Mouse (Mus musculus) testis, adult 2 months (tissue): ENCODE measurements around the gene Rpusd3. TPM values are rescaled to one million over a fixed set of nuclear protein-coding genes. Genes with fewer than 3 reads are reported as not detected.

Experiments
- H3K27ac ChIP-seq: fragments of 200-500 bp; 2 replicates; pipeline ENCODE4 v1.5.1; 2012; ENCODE audit warnings: low read depth, low read length; ENCODE audit not compliant: control insufficient read depth, insufficient read depth
- H3K27me3 ChIP-seq: fragments of 200-500 bp; 2 replicates; pipeline ENCODE4 v1.6.1; 2012; ENCODE audit warnings: mild to moderate bottlenecking, low read length, moderate library complexity; ENCODE audit not compliant: control insufficient read depth, insufficient read depth
- H3K36me3 ChIP-seq: fragments of 200-500 bp; 2 replicates; pipeline ENCODE4 v1.6.1; 2012; ENCODE audit warnings: mild to moderate bottlenecking, low read length; ENCODE audit not compliant: control insufficient read depth, insufficient read depth
- H3K4me1 ChIP-seq: fragments of 200-500 bp; 2 replicates; pipeline ENCODE4 v1.6.1; 2012; ENCODE audit warnings: low read length; ENCODE audit not compliant: control insufficient read depth, insufficient read depth
- H3K4me3 ChIP-seq: fragments of 200-500 bp; 2 replicates; pipeline ENCODE4 v1.5.1; 2012; ENCODE audit warnings: low read depth, mild to moderate bottlenecking, low read length, moderate library complexity, mixed read lengths; ENCODE audit not compliant: control insufficient read depth
- CTCF ChIP-seq: fragments of 200-500 bp; IDR thresholded peaks from 2 replicates; pipeline ENCODE4 v1.5.1; 2012; ENCODE audit warnings: low read depth, mild to moderate bottlenecking, inconsistent platforms, low read length, moderate library complexity; ENCODE audit not compliant: control insufficient read depth, insufficient read depth, insufficient replicate concordance
- POLR2A ChIP-seq: fragments of 200-500 bp; IDR thresholded peaks from 2 replicates; pipeline ENCODE4 v1.6.1; 2012; ENCODE audit warnings: low read depth, mild to moderate bottlenecking, inconsistent platforms, low read length, moderate library complexity; ENCODE audit not compliant: control insufficient read depth
- polyA plus RNA-seq: library from polyadenylated mRNA; depleted of rRNA; stranded (reverse); fragments of >200 nt; gene quantifications from 2 replicates; pipeline ENCODE4 v1.2.3, GENCODE M21; 2012

The Rpusd3 gene
- polyA plus RNA-seq, 1 experiment, result 28.3 TPM

DNA sequence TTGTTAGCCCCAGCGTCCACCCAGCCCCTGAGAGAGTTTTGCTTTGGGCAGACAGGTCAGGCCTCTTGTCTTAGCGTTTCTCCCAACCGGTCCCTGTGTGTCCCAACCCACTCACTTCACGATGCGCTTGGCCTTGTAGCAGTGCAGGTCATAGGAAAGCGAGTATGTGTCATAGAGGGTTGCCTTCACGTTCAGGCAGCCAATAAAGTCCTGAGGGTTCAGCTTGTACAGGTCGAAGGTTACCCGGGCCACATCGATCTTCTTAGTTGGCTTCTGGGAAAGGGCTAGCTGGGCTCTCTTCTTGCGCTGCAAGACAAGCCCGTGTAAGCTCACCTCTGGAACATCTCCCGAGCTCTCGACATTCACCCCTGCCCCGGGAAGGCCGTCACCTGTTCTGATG lies 8.9 kb upstream of the Rpusd3 start:
- Histone ChIP-seq H3K27me3 (no peaks in the 10 kb centered on the region), H3K4me3 (no peak overlapping the region), H3K27ac (no peak overlapping the region), H3K36me3 (no peaks in the 10 kb centered on the region), H3K4me1 (no peaks in the 10 kb centered on the region; the same call in 1 of the 2 replicates)
- TF ChIP-seq CTCF, result peak; percentile 10; the same call in 1 of the 2 replicates
- no peak for TF ChIP-seq POLR2A

DNA sequence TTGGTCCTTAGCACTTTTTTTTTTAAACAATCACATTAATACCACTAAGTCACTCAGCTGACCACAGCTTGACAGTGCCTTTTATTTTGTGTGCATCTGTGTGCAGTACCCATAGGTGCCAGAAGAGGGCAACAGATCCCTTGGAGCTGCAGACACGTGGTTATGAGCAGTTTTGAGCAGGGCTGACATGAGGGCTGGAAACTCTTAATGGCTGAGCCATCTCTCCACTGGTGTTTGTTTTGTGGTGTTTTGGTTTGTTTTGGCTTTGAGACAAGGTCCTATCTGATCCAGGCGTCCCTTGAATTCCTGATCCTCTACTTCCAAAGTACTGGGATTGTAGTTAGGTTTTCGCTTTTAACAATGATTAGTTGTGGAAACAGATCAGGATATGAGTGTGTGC lies 8.3 kb upstream of the Rpusd3 start:
- no peak overlapping the region for H3K27ac ChIP-seq
- no peaks in the 10 kb centered on the region for H3K27me3 ChIP-seq
- H3K4me1 ChIP-seq, result no peaks in the 10 kb centered on the region
- H3K4me3 ChIP-seq, result no peak overlapping the region
- H3K36me3 ChIP-seq, result no peaks in the 10 kb centered on the region
- TF ChIP-seq POLR2A, result no peak
- TF ChIP-seq CTCF, result peak; percentile 71; the same call in 1 of the 2 replicates

DNA sequence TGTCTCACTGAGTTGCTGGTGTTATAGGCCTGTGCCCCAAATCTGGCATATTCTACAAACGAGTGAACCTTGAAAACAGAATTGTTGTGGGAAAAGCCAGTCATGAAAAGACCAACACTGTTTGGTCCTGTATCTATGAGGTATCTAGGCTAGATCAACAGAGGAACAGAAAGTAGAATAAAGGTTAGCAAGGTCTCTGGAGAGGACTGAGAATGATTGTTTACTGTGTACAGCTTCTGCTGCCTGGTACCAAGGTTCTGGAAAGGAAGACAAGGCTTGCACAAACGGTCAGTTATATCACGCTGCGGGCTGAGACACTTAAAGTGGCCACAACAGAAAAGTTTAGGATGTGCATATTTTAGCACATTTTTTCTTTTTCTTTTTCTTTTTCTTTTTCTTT lies 7.6 kb upstream of the Rpusd3 start:
- Histone ChIP-seq H3K4me1 (no peaks in the 10 kb centered on the region), H3K4me3 (no peak overlapping the region), H3K27ac (no peak overlapping the region), H3K36me3 (no peaks in the 10 kb centered on the region), H3K27me3 (no peaks in the 10 kb centered on the region)
- no peak for TF ChIP-seq CTCF
- TF ChIP-seq POLR2A, result no peak

DNA sequence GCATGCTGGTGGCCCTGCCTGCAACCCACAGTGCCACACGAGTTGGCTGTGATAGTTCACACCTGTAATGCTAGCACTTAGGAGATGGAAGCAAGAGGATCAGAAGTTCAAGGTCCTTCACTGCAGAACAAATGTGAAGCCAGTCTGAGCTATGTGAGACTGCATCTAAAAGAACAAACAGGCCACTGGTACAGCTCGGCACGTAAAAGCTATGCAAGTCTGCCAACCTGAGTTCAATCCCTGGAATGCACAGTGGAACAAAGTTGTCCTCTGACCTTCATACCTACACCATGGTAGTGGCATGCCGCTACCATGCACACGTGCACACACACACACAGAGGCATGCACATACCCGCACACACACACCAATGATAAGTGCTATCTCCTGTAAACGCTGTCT lies 5.0 kb upstream of the Rpusd3 start:
- TF ChIP-seq POLR2A, result no peak
- no peak for TF ChIP-seq CTCF
- Histone ChIP-seq H3K27ac (no peak overlapping the region), H3K36me3 (no peaks in the 10 kb centered on the region), H3K27me3 (no peaks in the 10 kb centered on the region), H3K4me1 (peaks cover 3% of the 10 kb centered on the region; the same call in 1 of the 2 replicates), H3K4me3 (no peak overlapping the region)

DNA sequence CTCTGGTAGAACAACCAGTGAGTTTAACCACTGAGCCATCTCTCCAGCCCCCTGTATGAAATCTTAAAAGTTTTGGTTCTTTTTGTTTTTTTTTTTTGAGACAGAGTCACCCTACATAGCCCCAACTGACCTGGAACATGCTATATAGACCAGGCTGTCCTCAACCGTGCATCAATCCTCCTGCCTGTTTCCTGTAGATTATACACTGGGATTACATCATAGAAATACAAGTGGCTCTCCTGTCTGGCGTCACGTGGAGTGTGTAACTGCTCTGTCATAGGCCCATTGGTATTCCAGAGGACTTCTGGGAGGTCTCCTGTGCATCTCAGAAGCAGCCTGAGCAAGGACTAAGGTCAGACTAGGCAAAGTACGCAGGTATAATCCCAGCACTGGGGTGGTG lies 3.9 kb upstream of the Rpusd3 start:
- Histone ChIP-seq H3K4me3 (no peak overlapping the region), H3K27ac (no peak overlapping the region), H3K4me1 (peaks cover 9% of the 10 kb centered on the region), H3K36me3 (no peaks in the 10 kb centered on the region), H3K27me3 (no peaks in the 10 kb centered on the region)
- TF ChIP-seq POLR2A, result no peak

DNA sequence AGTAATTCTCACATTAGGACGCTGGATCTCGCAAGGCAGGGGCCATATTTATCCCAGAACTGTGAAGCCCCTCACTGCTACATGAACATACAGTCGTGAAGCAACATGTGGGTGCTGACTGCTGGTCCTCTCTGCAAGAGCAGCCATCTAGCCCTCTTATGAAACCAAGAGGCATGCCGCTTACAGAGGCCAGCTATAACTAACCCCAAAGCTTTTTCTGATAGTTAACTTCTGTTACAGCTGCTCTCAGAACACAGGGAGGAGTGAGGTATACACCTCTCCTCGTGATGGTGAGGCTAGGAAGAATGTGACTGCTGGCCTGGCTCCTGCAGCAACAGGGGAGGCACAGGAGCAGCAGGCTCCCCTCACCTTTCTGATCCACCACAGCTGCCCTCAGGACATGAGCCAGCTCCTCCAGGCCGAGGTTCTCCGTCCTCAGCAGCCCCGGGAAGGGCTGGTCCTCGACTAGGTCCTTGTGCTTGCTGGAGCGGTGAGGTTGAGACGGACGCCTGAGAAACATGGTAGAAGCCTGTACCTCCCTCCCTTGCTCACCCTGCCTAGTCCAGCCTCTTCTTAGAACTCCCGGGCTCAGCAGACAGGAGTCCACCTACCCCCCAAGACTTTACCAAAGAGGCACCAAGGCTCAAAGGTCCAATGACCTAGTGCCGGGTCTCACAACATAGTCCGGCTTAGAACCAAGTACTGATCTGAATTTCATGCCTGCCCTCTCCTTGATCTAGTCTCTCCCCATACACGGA lies 520 bp downstream of the Rpusd3 start:
- Histone ChIP-seq H3K4me1 (peaks cover 9% of the 10 kb centered on the region), H3K27ac (0 out of 2 replicates have a peak overlapping the region, but pooled peaks have one; percentile 33), H3K4me3 (peak overlapping the region; percentile 95), H3K27me3 (no peaks in the 10 kb centered on the region), H3K36me3 (no peaks in the 10 kb centered on the region)
- TF ChIP-seq POLR2A (no peak), CTCF (0 out of 2 replicates have a peak, but pooled peaks have one; percentile 1)

DNA sequence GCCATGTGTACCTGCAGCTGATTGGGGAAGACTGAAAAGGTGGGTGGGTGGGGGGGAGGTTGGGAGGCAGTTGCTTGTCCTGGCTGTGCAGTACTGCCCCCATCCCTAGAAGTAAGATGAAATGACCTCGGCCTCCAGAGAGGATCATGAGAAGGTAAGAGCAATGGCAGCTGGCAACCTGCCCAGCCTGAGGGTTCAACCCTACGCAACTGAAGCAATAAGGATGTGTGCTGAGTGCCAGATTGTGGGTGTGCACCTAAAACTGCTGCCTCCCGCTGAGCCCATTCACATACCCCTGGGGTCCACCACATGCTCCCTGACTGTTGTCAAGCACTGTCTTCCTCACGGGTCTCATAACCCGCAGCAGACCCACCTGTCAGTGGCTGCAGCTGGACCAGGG lies 2.7 kb downstream of the Rpusd3 start:
- TF ChIP-seq POLR2A (no peak), CTCF (no peak)

DNA sequence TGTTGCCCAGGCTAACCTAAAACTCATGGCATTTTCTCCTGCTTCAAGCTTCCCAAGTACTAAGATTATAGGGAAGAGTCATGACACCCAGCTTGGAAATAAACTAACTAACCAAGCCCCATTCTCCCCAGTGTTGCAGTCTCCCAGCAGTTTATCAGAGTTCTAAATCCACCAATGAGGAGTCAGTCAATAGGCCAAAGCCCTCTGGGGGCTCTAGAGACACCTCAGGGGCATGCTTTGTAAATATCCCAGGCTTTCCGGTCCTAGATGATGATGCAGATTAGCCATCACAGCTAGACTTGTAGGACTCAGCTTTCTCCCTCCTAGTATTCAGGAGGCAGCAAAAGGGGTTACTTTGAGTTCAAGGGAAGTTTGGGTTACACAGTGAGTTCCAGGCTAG lies 9.1 kb downstream of the Rpusd3 start:
- H3K4me3 ChIP-seq, result no peak overlapping the region
- no peak overlapping the region for H3K27ac ChIP-seq
- no peaks in the 10 kb centered on the region for H3K27me3 ChIP-seq
- H3K36me3 ChIP-seq, result no peaks in the 10 kb centered on the region; the same call in 1 of the 2 replicates
- TF ChIP-seq CTCF, result no peak
- no peak for TF ChIP-seq POLR2A
- no peaks in the 10 kb centered on the region for H3K4me1 ChIP-seq

More for the DNA sequence above, 2.7 kb downstream of the Rpusd3 start:
- H3K27ac ChIP-seq, result no peak overlapping the region
- no peak overlapping the region for H3K4me3 ChIP-seq
- no peaks in the 10 kb centered on the region for H3K36me3 ChIP-seq
- peaks cover 8% of the 10 kb centered on the region for H3K4me1 ChIP-seq
- H3K27me3 ChIP-seq, result no peaks in the 10 kb centered on the region
